25 mouse cellular contexts compared by ENCODE assay signal in genomic region chr10:75051364-75052074, GRCm38 (mm10). TPM values are rescaled to one million over a fixed set of nuclear protein-coding genes. Genes with fewer than 3 reads are reported as not detected.
"Had no signal": no experiment of that assay in that cellular context is flagged by ENCODE, and none has a peak within 500 bp of the region (broad histone marks: within the 10 kb centered on the region; RNA-seq: fewer than 3 reads in every experiment).

No protein-coding gene starts in this region.

- H3K27ac ChIP-seq: layer of hippocampus, adult 2 months; limb, embryonic 10.5 days; limb, embryonic 13.5 days; liver, embryonic 12.5 days; liver, embryonic 15.5 days; neural tube, embryonic 12.5 days; neural tube, embryonic 15.5 days; stomach, postnatal 0 days had no signal

- H3K27me3 ChIP-seq: limb, embryonic 13.5 days; liver, embryonic 15.5 days; neural tube, embryonic 12.5 days; neural tube, embryonic 15.5 days had no signal

- H3K4me1 ChIP-seq: limb, embryonic 13.5 days had no signal

- H3K9ac ChIP-seq: limb, embryonic 13.5 days; liver, embryonic 12.5 days; liver, embryonic 15.5 days; neural tube, embryonic 12.5 days; neural tube, embryonic 15.5 days had no signal

- H3K4me3 ChIP-seq: layer of hippocampus, adult 2 months; limb, embryonic 10.5 days; limb, embryonic 13.5 days; liver, embryonic 12.5 days; liver, embryonic 15.5 days; neural tube, embryonic 12.5 days; neural tube, embryonic 15.5 days had no signal

- H3K4me2 ChIP-seq: limb, embryonic 13.5 days; liver, embryonic 12.5 days; liver, embryonic 15.5 days; midbrain, embryonic 11.5 days; neural tube, embryonic 12.5 days; neural tube, embryonic 15.5 days had no signal

- H3K36me3 ChIP-seq: liver, embryonic 12.5 days; liver, embryonic 15.5 days; neural tube, embryonic 12.5 days had no signal

- DNase-seq: kidney, adult 18-20 months; kidney, postnatal 25 days; layer of hippocampus, adult 9-11 months; lung, adult 2 months; lung, postnatal 14 days; lung, postnatal 4 days; midbrain, embryonic 14.5 days; right cerebral cortex, adult 18-20 months; right cerebral cortex, postnatal 14 days; right cerebral cortex, postnatal 4 days; thymus, adult 2 months; thymus, postnatal 25 days had no signal

- H3K9me3 ChIP-seq: limb, embryonic 10.5 days; limb, embryonic 13.5 days; liver, embryonic 12.5 days; liver, embryonic 15.5 days; neural tube, embryonic 12.5 days; neural tube, embryonic 15.5 days had no signal

- ATAC-seq: liver, embryonic 12.5 days had no signal

RNA-seq across cellular contexts. Expression of gene Rab36, which starts 14.7 kb away (rescaled TPM):
- total RNA-seq: megakaryocyte-erythroid progenitor cell, adult 5-6 weeks had no signal

RNA-seq across cellular contexts. Expression of gene Rsph14, which starts 19.1 kb away (rescaled TPM):
- total RNA-seq: megakaryocyte-erythroid progenitor cell, adult 5-6 weeks had no signal
- polyA plus RNA-seq: kidney, embryonic 14.5 days; large intestine, adult 2 months; limb, embryonic 10.5 days; limb, embryonic 13.5 days; liver, embryonic 15.5 days; midbrain, embryonic 11.5 days; neural tube, embryonic 12.5 days; stomach, embryonic 14.5 days; stomach, postnatal 0 days; thymus, adult 2 months had no signal
